Mouse (Mus musculus): ENCODE results near the gene Ddah1.

GRCm38 (mm10) chr3:145719660-145720059, 38.8 kb upstream of the Ddah1 start:
- TF ChIP-seq POLR2A (IDR thresholded peaks at IDR 0.05; ENCODE audit: borderline replicate concordance, extremely low read depth, low read depth, low read length) (no peak), CTCF (IDR thresholded peaks at IDR 0.05; ENCODE audit: insufficient read depth, low read length) (no peak)
